Mouse (Mus musculus): ENCODE data around the gene Olfr342. TPM values are rescaled to one million over a fixed set of nuclear protein-coding genes. Genes with fewer than 3 reads are reported as not detected.

The Olfr342 gene
- not detected for total RNA-seq (2023)

DNA sequence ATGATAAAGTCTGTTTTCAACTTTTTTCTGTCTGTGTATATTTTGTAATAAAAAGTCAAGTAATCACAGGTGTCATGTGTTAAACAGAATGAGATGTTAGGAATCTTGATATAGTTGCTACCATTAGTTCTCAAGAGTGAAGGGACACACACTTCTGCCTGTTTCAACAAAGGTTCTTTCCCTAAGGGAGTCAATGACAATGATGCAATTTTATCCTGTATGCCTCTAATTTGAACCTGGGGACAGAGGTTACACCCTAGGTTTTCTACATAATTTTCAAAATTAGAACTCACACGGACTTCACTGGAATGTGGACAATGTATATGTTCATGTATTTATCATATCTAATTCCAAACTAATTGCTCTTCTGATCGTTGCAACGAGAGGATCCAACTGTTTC lies at the start of gene Olfr342:
Olfr342 (plus strand) TSS at position 301 of the 400 bp plus-strand sequence.

GRCm38 (mm10) chr2:36482368-36482767 lies 42.4 kb upstream of the Olfr342 start, which contains the start of gene Olfr341:
Gene Olfr341 (minus strand): TSS chr2:36482468.

DNA sequence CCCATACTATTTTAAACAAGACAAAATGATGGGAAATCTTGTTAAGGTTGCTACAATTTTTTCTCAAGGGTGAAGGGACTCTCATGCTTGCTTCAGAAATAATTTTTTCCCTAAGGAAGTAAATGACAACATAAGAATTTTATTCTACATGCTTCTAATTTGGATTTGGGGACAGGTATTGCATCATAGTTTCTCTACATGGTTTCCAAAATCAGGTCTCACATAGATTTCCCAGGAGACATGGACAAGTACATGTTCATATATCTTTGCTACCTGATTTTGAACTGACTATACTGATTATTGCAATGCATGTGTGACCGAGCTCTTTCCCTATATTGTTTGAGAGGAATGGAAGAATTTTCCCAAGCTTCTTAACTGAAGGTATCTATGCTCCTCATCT lies 41.6 kb downstream of the Olfr342 start, which contains the start of gene Olfr344:
Olfr344 (plus strand) TSS at position 301 of the 400 bp plus-strand sequence.

Other genes starting within 250 kb of the Olfr342 start
- gene Olfr338, start 151.5 kb upstream of the Olfr342 start, total RNA-seq (2023): under 1 TPM; 0.07 to 0.09 TPM
- not detected for gene Olfr339, start 106.1 kb upstream of the Olfr342 start, total RNA-seq (2023)
- gene Olfr340, start 72.4 kb upstream of the Olfr342 start, total RNA-seq (2023): not detected
- not detected for gene Olfr341, start 42.5 kb upstream of the Olfr342 start, total RNA-seq (2023)
- gene Olfr344, start 41.7 kb downstream of the Olfr342 start, total RNA-seq (2023): under 1 TPM in 1 of 2 experiments, not detected in 1; 0.04 TPM
- not detected for gene Olfr345, start 115.0 kb downstream of the Olfr342 start, total RNA-seq (2023)
- gene Olfr346, start 160.8 kb downstream of the Olfr342 start, total RNA-seq (2023): not detected
- not detected for gene Olfr347, start 206.9 kb downstream of the Olfr342 start, total RNA-seq (2023)

All from neutrophil, adult 59 days (primary cell).